Mouse (Mus musculus) naive thymus-derived CD4-positive, alpha-beta T cell, adult 5 months (primary cell): ENCODE results near the gene Taf13. TPM values are rescaled to one million over a fixed set of nuclear protein-coding genes. Genes with fewer than 3 reads are reported as not detected.

ENCODE experiments used
- polyA plus RNA-seq: library from polyadenylated mRNA; unstranded; fragments of 100-300 nt; shearing (Covaris generic); gene quantifications from one replicate; pipeline ENCODE4 v1.2.1, GENCODE M21; 2017

Taf13 gene
- polyA plus RNA-seq: 34.2 TPM

GRCm38 (mm10) chr3:108571443-108572294 is at the start of gene Taf13:
Gene Taf13 (plus strand): TSS chr3:108571698.

DNA sequence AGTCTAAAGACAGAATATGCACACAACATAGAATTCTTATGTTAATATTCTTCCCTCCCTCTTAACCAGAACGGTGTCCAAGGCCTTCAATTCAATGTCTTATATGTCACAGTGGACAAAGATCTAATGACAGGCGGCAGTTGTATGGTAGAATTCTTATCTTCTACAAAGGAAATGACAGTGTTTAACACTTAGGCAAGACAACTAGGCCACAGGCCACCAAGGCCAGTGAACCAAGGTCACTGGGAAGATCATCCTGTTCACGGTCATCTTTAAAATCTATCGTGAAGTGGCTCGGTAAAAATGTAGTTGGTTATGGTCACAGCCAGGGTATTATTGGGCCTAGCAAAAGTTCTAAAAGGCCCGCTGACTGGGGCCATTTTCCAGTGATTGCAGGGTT is 37.5 kb upstream of the Taf13 start, which contains the start of gene 1700013F07Rik:
Gene 1700013F07Rik (plus strand): TSS at position 200 of the 400 bp plus-strand sequence.

DNA sequence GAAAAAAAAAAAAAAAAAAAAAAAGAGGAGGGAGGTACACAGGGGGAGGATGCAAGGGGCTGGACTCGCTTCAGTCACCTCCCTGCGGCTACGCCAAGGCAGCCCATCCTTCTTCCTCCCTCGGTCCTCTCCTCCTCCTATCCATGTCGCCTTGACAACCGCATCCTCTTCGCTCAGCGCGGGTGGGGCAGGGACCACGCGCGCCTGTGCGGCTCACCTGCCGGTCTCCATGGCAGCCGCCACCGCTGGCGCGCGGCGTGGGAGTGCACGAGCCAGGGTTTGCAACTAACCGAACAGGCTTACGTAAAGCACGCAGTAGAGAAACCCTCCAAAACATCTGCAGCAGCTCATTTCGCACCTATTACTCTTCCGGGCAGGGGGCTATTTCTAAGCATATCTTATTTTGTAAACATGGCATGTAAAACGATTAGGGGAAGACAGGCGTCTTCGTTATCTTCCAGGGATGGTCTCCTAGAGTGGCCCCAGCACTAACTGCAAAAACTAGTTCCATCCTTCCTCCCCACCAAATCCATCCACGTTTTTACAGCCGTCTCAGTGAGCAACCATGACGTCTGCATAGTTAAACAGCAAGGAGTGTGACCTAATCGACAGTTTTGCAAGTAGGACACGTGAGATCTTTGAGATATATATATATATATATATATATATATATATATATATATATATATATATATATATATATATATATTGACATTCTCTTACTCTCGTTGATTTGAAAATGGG is 34.8 kb upstream of the Taf13 start, which contains the start of gene 5330417C22Rik:
Gene 5330417C22Rik (minus strand): TSS at position 20 of the 744 bp plus-strand sequence.

GRCm38 (mm10) chr3:108562133-108562730 is 9.3 kb upstream of the Taf13 start, which contains the start of gene Tmem167b:
Gene Tmem167b (minus strand): TSS chr3:108562466.

DNA sequence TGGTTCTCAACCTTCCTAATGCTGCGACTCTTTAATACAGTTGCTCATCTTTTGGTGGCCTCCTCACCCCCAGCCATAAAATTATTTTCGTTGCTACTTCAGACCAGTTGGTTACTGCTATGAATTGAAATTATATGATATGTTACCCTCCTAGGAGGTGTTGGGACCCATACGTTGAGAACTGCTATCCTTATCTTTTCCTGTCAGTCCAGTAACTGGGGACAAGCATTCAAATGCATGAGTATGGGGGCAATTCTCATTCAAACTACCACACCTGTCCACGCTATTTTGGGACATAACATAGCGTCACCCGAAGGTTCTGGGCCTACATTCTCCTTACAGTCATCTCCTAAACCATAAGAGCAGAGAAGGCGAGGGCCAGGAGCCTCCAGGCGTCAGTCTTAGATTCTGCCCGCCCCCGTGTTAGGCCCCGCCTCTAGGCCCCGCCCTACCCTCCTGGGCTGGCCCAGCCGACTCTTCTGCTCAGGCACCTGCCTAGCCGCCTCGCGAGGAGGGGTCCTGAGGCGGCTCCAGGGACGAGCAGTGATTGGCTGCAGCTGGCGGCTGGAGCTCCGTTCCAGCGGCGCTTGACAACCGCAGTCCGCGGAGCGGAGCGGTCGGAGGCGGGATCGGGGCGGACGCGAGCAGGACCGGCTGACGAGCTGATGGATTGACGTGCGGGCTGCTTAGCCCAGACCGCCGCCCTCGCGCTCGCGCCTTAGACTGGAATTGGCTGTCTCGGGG is 19.5 kb downstream of the Taf13 start, which contains the start of gene Wdr47:
Gene Wdr47 (plus strand): TSS at position 494 of the 744 bp plus-strand sequence.

Other genes with a start within 250 kb of the Taf13 start
- gene Mybphl, start 206.8 kb upstream of the Taf13 start, polyA plus RNA-seq: not detected
- gene Psrc1, start 187.9 kb upstream of the Taf13 start, polyA plus RNA-seq: 0.27 TPM
- 1.1 TPM for gene Celsr2, start 156.1 kb upstream of the Taf13 start, polyA plus RNA-seq
- gene Sars, start 126.5 kb upstream of the Taf13 start, polyA plus RNA-seq: 150 TPM
- gene 1700013F07Rik, start 37.5 kb upstream of the Taf13 start, polyA plus RNA-seq: not detected
- gene 5330417C22Rik, start 35.2 kb upstream of the Taf13 start, polyA plus RNA-seq: 0.06 TPM
- 47.1 TPM for gene Tmem167b, start 9.2 kb upstream of the Taf13 start, polyA plus RNA-seq
- 17.4 TPM for gene Wdr47, start 19.6 kb downstream of the Taf13 start, polyA plus RNA-seq
- gene Clcc1, start 82.2 kb downstream of the Taf13 start, polyA plus RNA-seq: 44.3 TPM
- 11.5 TPM for gene Gpsm2, start 150.6 kb downstream of the Taf13 start, polyA plus RNA-seq
- gene Aknad1, start 168.0 kb downstream of the Taf13 start, polyA plus RNA-seq: not detected